Mouse (Mus musculus) MEL (cell line): Measurements from ENCODE around the gene Ssh3. TPM values are rescaled to one million over a fixed set of nuclear protein-coding genes. Genes with fewer than 3 reads are reported as not detected.

Experiments
- DNase-seq: peaks from one replicate; pipeline ENCODE4 v3.0.0; 2011; ENCODE audit warnings: low read depth, low spot score
- H3K27ac ChIP-seq: 2 replicates; pipeline ENCODE4 v1.5.1; 2012; ENCODE audit warnings: low read depth, mild to moderate bottlenecking, control low read depth, low read length, moderate library complexity; ENCODE audit not compliant: control insufficient read depth
- H3K27me3 ChIP-seq, 2 experiments: fragments of 150-350 bp in 1 of 2; sonication (generic) in 1 of 2; 2 replicates each; pipeline ENCODE4 v1.6.1; 2012; ENCODE audit warnings: low read length in 2 of 2, mild to moderate bottlenecking in 2 of 2, improper control_type of control experiment in 1 of 2, moderate library complexity in 1 of 2; ENCODE audit not compliant: insufficient read depth in 2 of 2, control insufficient read depth in 1 of 2
- H3K36me3 ChIP-seq, 2 experiments: 2 replicates each; pipeline ENCODE4 v1.6.1; 2012 to 2014; ENCODE audit warnings: low read length in 2 of 2, improper control_type of control experiment in 1 of 2, inconsistent platforms in 1 of 2, mild to moderate bottlenecking in 1 of 2; ENCODE audit not compliant: insufficient read depth in 2 of 2, control insufficient read depth in 1 of 2
- H3K4me1 ChIP-seq, 2 experiments: fragments of 150-350 bp in 1 of 2; sonication (generic) in 1 of 2; 2 replicates each; pipeline ENCODE4 v1.6.1; 2012; ENCODE audit warnings: low read length in 2 of 2, improper control_type of control experiment in 1 of 2, mild to moderate bottlenecking in 1 of 2; ENCODE audit not compliant: insufficient read depth in 2 of 2, control insufficient read depth in 1 of 2
- H3K4me3 ChIP-seq, 2 experiments: fragments of 150-350 bp in 1 of 2; sonication (generic) in 1 of 2; 2 replicates each; pipeline ENCODE4 v1.5.1; 2012; ENCODE audit warnings: low read depth in 2 of 2, low read length in 2 of 2, mild to moderate bottlenecking in 2 of 2, moderate library complexity in 2 of 2, control low read depth in 1 of 2, improper control_type of control experiment in 1 of 2; ENCODE audit not compliant: control insufficient read depth in 1 of 2, insufficient read depth in 1 of 2
- H3K79me2 ChIP-seq: 2 replicates; pipeline ENCODE4 v1.6.1; 2012; ENCODE audit warnings: mild to moderate bottlenecking, low read length, moderate library complexity; ENCODE audit not compliant: control insufficient read depth, poor library complexity, insufficient read depth
- H3K9ac ChIP-seq: 2 replicates; pipeline ENCODE4 v1.6.1; 2012; ENCODE audit warnings: low read depth, mild to moderate bottlenecking, control low read depth, low read length, moderate library complexity; ENCODE audit not compliant: control insufficient read depth, poor library complexity, severe bottlenecking
- H3K9me3 ChIP-seq: fragments of 150-350 bp; sonication (generic); replicated peaks from 2 replicates; pipeline ENCODE4 v1.6.1; 2012; ENCODE audit warnings: mild to moderate bottlenecking, low read length, improper control_type of control experiment, moderate library complexity; ENCODE audit not compliant: insufficient read depth
- BHLHE40 ChIP-seq: IDR thresholded peaks from 2 replicates; pipeline ENCODE4 v1.6.1; 2012; ENCODE audit warnings: low read depth, mild to moderate bottlenecking, inconsistent platforms, low read length, improper control_type of control experiment, borderline replicate concordance
- CHD1 ChIP-seq: IDR thresholded peaks from 2 replicates; pipeline ENCODE4 v1.6.1; 2012; ENCODE audit warnings: low read depth, mild to moderate bottlenecking, inconsistent platforms, low read length, improper control_type of control experiment
- E2F4 ChIP-seq: IDR thresholded peaks from 2 replicates; pipeline ENCODE4 v1.6.1; 2011; ENCODE audit warnings: low read depth, low read length, improper control_type of control experiment, borderline replicate concordance
- ELF1 ChIP-seq: IDR thresholded peaks from 2 replicates; pipeline ENCODE4 v1.6.1; 2014; ENCODE audit warnings: low read depth, mild to moderate bottlenecking, inconsistent platforms, low read length, improper control_type of control experiment, moderate library complexity
- ETS1 ChIP-seq: IDR thresholded peaks from 2 replicates; pipeline ENCODE4 v1.6.1; 2012; ENCODE audit warnings: low read depth, mild to moderate bottlenecking, inconsistent platforms, low read length, improper control_type of control experiment, moderate library complexity
- GABPA ChIP-seq: IDR thresholded peaks from 2 replicates; pipeline ENCODE4 v1.6.1; 2012; ENCODE audit warnings: low read depth, mild to moderate bottlenecking, inconsistent platforms, low read length, improper control_type of control experiment, moderate library complexity
- MAFK ChIP-seq: IDR thresholded peaks from 2 replicates; pipeline ENCODE4 v1.6.1; 2011; ENCODE audit warnings: low read depth, mild to moderate bottlenecking, low read length, improper control_type of control experiment, borderline replicate concordance
- MAZ ChIP-seq: IDR thresholded peaks from 2 replicates; pipeline ENCODE4 v1.6.1; 2012; ENCODE audit warnings: low read depth, mild to moderate bottlenecking, inconsistent platforms, low read length, improper control_type of control experiment
- MXI1 ChIP-seq: IDR thresholded peaks from 2 replicates; pipeline ENCODE4 v1.6.1; 2011; ENCODE audit warnings: mild to moderate bottlenecking, low read depth, low read length, improper control_type of control experiment
- MYB ChIP-seq: IDR thresholded peaks from 2 replicates; pipeline ENCODE4 v1.6.1; 2011; ENCODE audit warnings: mild to moderate bottlenecking, low read depth, low read length, improper control_type of control experiment
- MYC ChIP-seq: IDR thresholded peaks from 2 replicates; pipeline ENCODE4 v1.6.1; 2011; ENCODE audit warnings: low read depth, mild to moderate bottlenecking, low read length, improper control_type of control experiment, moderate library complexity
- NRF1 ChIP-seq: IDR thresholded peaks from 2 replicates; pipeline ENCODE4 v1.6.1; 2014; ENCODE audit warnings: low read depth, mild to moderate bottlenecking, inconsistent platforms, low read length, improper control_type of control experiment, moderate library complexity; ENCODE audit not compliant: poor library complexity, insufficient read depth, severe bottlenecking
- POLR2A ChIP-seq, 2 experiments: IDR thresholded peaks; 2 replicates each; pipeline ENCODE4 v1.6.1; 2011 to 2012; ENCODE audit warnings: low read length in 2 of 2, mild to moderate bottlenecking in 2 of 2, control low read depth in 1 of 2, improper control_type of control experiment in 1 of 2, low read depth in 1 of 2, moderate library complexity in 1 of 2; ENCODE audit not compliant: control insufficient read depth in 1 of 2, insufficient read depth in 1 of 2, poor library complexity in 1 of 2
- POLR2AphosphoS2 ChIP-seq: IDR thresholded peaks from 2 replicates; pipeline ENCODE4 v1.6.1; 2011; ENCODE audit warnings: low read length, improper control_type of control experiment
- RAD21 ChIP-seq: IDR thresholded peaks from 2 replicates; pipeline ENCODE4 v1.6.1; 2011; ENCODE audit warnings: mild to moderate bottlenecking, low read depth, low read length, improper control_type of control experiment
- SMC3 ChIP-seq: IDR thresholded peaks from 2 replicates; pipeline ENCODE4 v1.6.1; 2011; ENCODE audit warnings: low read depth, low read length, improper control_type of control experiment
- TAL1 ChIP-seq: IDR thresholded peaks from 2 replicates; pipeline ENCODE4 v1.6.1; 2012; ENCODE audit warnings: mild to moderate bottlenecking, inconsistent platforms, low read length, moderate library complexity, mixed read lengths
- TCF12 ChIP-seq: IDR thresholded peaks from 2 replicates; pipeline ENCODE4 v1.6.1; 2014; ENCODE audit warnings: low read depth, mild to moderate bottlenecking, inconsistent platforms, low read length, improper control_type of control experiment, moderate library complexity
- USF1 ChIP-seq: IDR thresholded peaks from 2 replicates; pipeline ENCODE4 v1.6.1; 2014; ENCODE audit warnings: low read depth, mild to moderate bottlenecking, inconsistent platforms, low read length, improper control_type of control experiment, moderate library complexity
- USF2 ChIP-seq, 2 experiments: IDR thresholded peaks; 2 replicates each; pipeline ENCODE4 v1.6.1; 2011 to 2012; ENCODE audit warnings: improper control_type of control experiment in 2 of 2, low read length in 2 of 2, borderline replicate concordance in 1 of 2, inconsistent platforms in 1 of 2, low read depth in 1 of 2, mild to moderate bottlenecking in 1 of 2; ENCODE audit not compliant: insufficient read depth in 1 of 2
- ZC3H11A ChIP-seq: IDR thresholded peaks from 2 replicates; pipeline ENCODE4 v1.6.1; 2012; ENCODE audit warnings: low read depth, mild to moderate bottlenecking, inconsistent platforms, low read length, improper control_type of control experiment
- ZKSCAN1 ChIP-seq: IDR thresholded peaks from 2 replicates; pipeline ENCODE4 v1.6.1; 2012; ENCODE audit warnings: low read depth, mild to moderate bottlenecking, inconsistent platforms, low read length, improper control_type of control experiment, moderate library complexity
- ZMIZ1 ChIP-seq: IDR thresholded peaks from 2 replicates; pipeline ENCODE4 v1.6.1; 2012; ENCODE audit warnings: low read depth, mild to moderate bottlenecking, inconsistent platforms, low read length, improper control_type of control experiment, moderate library complexity
- ZNF384 ChIP-seq: IDR thresholded peaks from 2 replicates; pipeline ENCODE4 v1.6.1; 2012; ENCODE audit warnings: low read depth, mild to moderate bottlenecking, inconsistent platforms, low read length, improper control_type of control experiment
- polyA plus RNA-seq, 2 experiments: library from polyadenylated mRNA; stranded (reverse) in 1 of 2; unstranded in 1 of 2; fragments of >175 nt in 1 of 2; fragments of >200 nt in 1 of 2; gene quantifications; 2 replicates each; pipeline versions ENCODE4 v1.2.1 to v1.2.4; 2012; ENCODE audit warnings: low replicate concordance in 2 of 2, low read depth in 1 of 2; ENCODE audit not compliant: insufficient read length in 2 of 2, insufficient read depth in 1 of 2, missing spikeins in 1 of 2
- total RNA-seq: library from RNA; depleted of rRNA; stranded (reverse); fragments of 300-350 nt; gene quantifications from 2 replicates; pipeline ENCODE4 v1.2.3, GENCODE M21; 2012

The Ssh3 gene
- total and polyA plus RNA-seq, 3 experiments: 9.2 to 14.1 TPM; not detected in 1

DNA sequence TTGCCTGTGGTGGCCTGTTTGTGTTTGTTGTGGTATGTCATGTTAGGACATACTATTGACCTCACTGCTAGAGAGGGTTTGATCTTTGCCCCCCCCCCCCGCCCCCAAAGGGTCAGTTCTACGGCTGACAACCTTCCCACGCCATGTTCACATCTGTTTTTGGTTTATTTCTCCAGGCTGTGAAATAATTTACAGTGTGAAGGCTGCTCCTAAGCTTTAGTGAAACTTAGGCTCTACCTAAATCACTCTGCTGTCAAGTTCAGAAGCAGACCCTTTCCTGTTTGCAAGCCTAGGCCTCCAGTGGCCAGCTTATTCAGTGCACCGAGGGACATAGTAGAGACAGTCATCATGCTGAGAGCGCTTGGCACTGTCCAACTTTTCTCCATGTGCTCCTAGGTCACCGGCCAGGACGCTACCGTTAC is 28.7 kb downstream of the Ssh3 start:
- 0 out of 4 replicates have a peak, but pooled peaks cover 0 to 2% of the 10 kb centered on the region in 2 experiments for H3K27me3 ChIP-seq
- no peak overlapping the region for H3K9ac ChIP-seq
- DNase-seq: no peak
- H3K4me3 ChIP-seq: no peak overlapping the region
- H3K79me2 ChIP-seq: no peaks in the 10 kb centered on the region
- no peaks in the 10 kb centered on the region for H3K9me3 ChIP-seq
- no peak overlapping the region for H3K27ac ChIP-seq
- H3K4me1 ChIP-seq: peaks cover 0 to 3% of the 10 kb centered on the region in 2 experiments; a peak in 2 of 4 replicates
- peaks cover 0 to 3% of the 10 kb centered on the region in 2 experiments; a peak in 1 of 4 replicates for H3K36me3 ChIP-seq
- TF ChIP-seq ETS1: no peak
- no peak for TF ChIP-seq POLR2A (IDR thresholded peaks at IDR 0.05; ENCODE audit: control insufficient read depth in 1 of 2, insufficient read depth in 1 of 2, low read depth in 1 of 2, low read length in 2 of 2, poor library complexity in 1 of 2)
- no peak for TF ChIP-seq ELF1
- TF ChIP-seq TCF12: no peak
- no peak for TF ChIP-seq GABPA
- no peak for TF ChIP-seq NRF1
- TF ChIP-seq ZKSCAN1: no peak
- no peak for TF ChIP-seq TAL1
- no peak for TF ChIP-seq USF1
- no peak for TF ChIP-seq USF2 (IDR thresholded peaks at IDR 0.05; ENCODE audit: borderline replicate concordance in 1 of 2, insufficient read depth in 1 of 2, low read depth in 1 of 2, low read length in 2 of 2)
- TF ChIP-seq ZMIZ1: no peak
- TF ChIP-seq MXI1: no peak
- no peak for TF ChIP-seq ZC3H11A
- no peak for TF ChIP-seq BHLHE40
- no peak for TF ChIP-seq POLR2AphosphoS2
- TF ChIP-seq MYB: no peak

DNA sequence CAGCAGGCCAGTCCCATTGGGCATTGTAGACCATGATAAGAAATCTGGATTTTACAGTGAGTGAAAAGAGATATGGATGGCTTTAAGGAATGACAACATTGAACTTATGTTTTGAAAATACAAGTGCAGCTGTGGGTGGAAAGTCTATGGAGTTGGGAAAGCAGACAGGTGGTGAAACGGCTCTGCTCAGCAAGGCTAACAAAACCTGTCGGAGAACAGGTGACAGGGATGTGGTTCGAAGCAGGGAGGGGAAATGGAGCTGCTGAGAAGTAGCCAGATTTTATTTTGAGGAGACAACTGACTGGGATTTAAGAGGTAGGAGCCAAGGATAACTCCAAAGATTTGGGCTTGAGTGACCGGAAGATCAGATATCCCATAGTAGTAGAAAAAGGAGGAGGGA is 34.4 kb downstream of the Ssh3 start:
- Histone ChIP-seq H3K4me1 (peaks cover 2 to 20% of the 10 kb centered on the region in 2 experiments; a peak in 3 of 4 replicates), H3K27ac (no peak overlapping the region), H3K9me3 (no peaks in the 10 kb centered on the region), H3K79me2 (peaks cover 2% of the 10 kb centered on the region; the same call in 1 of the 2 replicates), H3K36me3 (peaks cover 0 to 11% of the 10 kb centered on the region in 2 experiments; a peak in 2 of 4 replicates), H3K4me3 (no peak overlapping the region), H3K27me3 (0 out of 4 replicates have a peak, but pooled peaks cover 0 to 2% of the 10 kb centered on the region in 2 experiments), H3K9ac (no peak overlapping the region)
- TF ChIP-seq ELF1 (no peak), RAD21 (no peak), MYC (no peak), USF1 (no peak), ZNF384 (no peak), SMC3 (no peak), MAZ (no peak), E2F4 (no peak), NRF1 (no peak), MAFK (no peak), CHD1 (no peak), ZC3H11A (no peak)
- DNase-seq: no peak
